32 mouse cellular contexts compared by ENCODE assay signal in the genomic region with DNA sequence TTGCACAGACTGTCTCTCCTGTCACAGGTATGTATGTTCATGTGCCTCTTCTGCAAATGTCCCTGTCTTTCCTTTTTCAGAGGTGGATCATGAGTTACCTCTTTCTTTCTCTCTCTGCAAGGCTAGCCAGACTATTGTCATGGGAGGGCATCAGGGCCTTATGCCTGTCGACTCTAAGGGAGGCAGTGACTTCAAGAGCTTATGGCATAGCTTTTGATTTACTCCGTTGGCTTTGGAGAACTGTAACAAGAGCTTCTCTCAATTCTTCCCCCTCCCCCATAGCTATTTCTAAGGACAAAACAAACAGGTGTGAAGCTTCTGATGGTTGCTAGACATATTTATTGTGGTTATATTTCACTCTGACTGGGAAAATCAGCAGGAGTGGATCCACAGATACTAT.
"Had no signal": no experiment of that assay in that cellular context is flagged by ENCODE, and none has a peak within 500 bp of the region (broad histone marks: within the 10 kb centered on the region; RNA-seq: fewer than 3 reads in every experiment).

No protein-coding gene starts in this region.

- H3K9ac ChIP-seq: limb, embryonic 12.5 days; limb, embryonic 13.5 days; limb, embryonic 15.5 days; liver, embryonic 12.5 days; liver, embryonic 13.5 days; liver, embryonic 14.5 days; liver, embryonic 15.5 days; liver, postnatal 0 days; lung, embryonic 14.5 days; lung, embryonic 15.5 days; midbrain, embryonic 12.5 days; midbrain, embryonic 13.5 days; midbrain, embryonic 15.5 days; neural tube, embryonic 12.5 days had no signal

- H3K36me3 ChIP-seq: limb, embryonic 10.5 days; limb, embryonic 12.5 days; limb, embryonic 13.5 days; limb, embryonic 15.5 days; liver, embryonic 12.5 days; liver, embryonic 13.5 days; liver, embryonic 15.5 days; lung, embryonic 15.5 days; midbrain, embryonic 10.5 days; midbrain, embryonic 12.5 days; midbrain, embryonic 13.5 days; midbrain, embryonic 15.5 days; neural tube, embryonic 12.5 days had no signal

- H3K27ac ChIP-seq: limb, embryonic 10.5 days; limb, embryonic 12.5 days; limb, embryonic 13.5 days; limb, embryonic 15.5 days; liver, embryonic 12.5 days; liver, embryonic 13.5 days; liver, embryonic 14.5 days; liver, embryonic 15.5 days; lung, embryonic 15.5 days; macrophage; midbrain, embryonic 10.5 days; midbrain, embryonic 12.5 days; midbrain, embryonic 13.5 days; midbrain, embryonic 15.5 days; neural tube, embryonic 12.5 days had no signal

- H3K4me3 ChIP-seq: limb, embryonic 10.5 days; limb, embryonic 12.5 days; limb, embryonic 13.5 days; limb, embryonic 15.5 days; liver, embryonic 12.5 days; liver, embryonic 13.5 days; liver, embryonic 15.5 days; lung, embryonic 15.5 days; megakaryocyte, embryonic 14.5 days; midbrain, embryonic 10.5 days; midbrain, embryonic 12.5 days; midbrain, embryonic 13.5 days; midbrain, embryonic 15.5 days; myocyte; neural tube, embryonic 12.5 days had no signal

- DNase-seq: left cerebral cortex, postnatal 4 days; liver; liver, embryonic 13.5 days; liver, postnatal 0 days; lung, adult 18-20 months; lung, adult 2 months; lung, embryonic 14.5 days; lung, postnatal 10 days; lung, postnatal 14 days; lung, postnatal 36 days; lung, postnatal 4 days; midbrain, embryonic 14.5 days had no signal

- H3K27me3 ChIP-seq: limb, embryonic 12.5 days; limb, embryonic 13.5 days; limb, embryonic 15.5 days; liver, embryonic 12.5 days; liver, embryonic 13.5 days; liver, embryonic 15.5 days; lung, embryonic 15.5 days; megakaryocyte, embryonic 14.5 days; midbrain, embryonic 12.5 days; midbrain, embryonic 13.5 days; midbrain, embryonic 15.5 days; neural tube, embryonic 12.5 days had no signal

- ATAC-seq: liver, embryonic 12.5 days; liver, postnatal 0 days; lung, postnatal 0 days; midbrain, embryonic 13.5 days; midbrain, embryonic 15.5 days; midbrain, embryonic 16.5 days had no signal

- H3K9me3 ChIP-seq: lung, embryonic 15.5 days; midbrain, embryonic 12.5 days; midbrain, embryonic 15.5 days had no signal

- H3K4me1 ChIP-seq: limb, embryonic 12.5 days; limb, embryonic 13.5 days; limb, embryonic 15.5 days; liver, embryonic 12.5 days; liver, embryonic 13.5 days; liver, embryonic 15.5 days; lung, embryonic 15.5 days; megakaryocyte, embryonic 14.5 days; midbrain, embryonic 10.5 days; midbrain, embryonic 12.5 days; midbrain, embryonic 13.5 days; midbrain, embryonic 15.5 days; neural tube, embryonic 12.5 days had no signal

- H3K4me2 ChIP-seq: limb, embryonic 12.5 days; limb, embryonic 13.5 days; limb, embryonic 15.5 days; liver, embryonic 11.5 days; liver, embryonic 12.5 days; liver, embryonic 13.5 days; liver, embryonic 15.5 days; lung, embryonic 14.5 days; lung, embryonic 15.5 days; midbrain, embryonic 11.5 days; midbrain, embryonic 12.5 days; midbrain, embryonic 13.5 days; midbrain, embryonic 15.5 days; neural tube, embryonic 12.5 days had no signal
